Mouse (Mus musculus) embryo, embryonic 11.5 days (tissue): Measurements from ENCODE around the gene Hist2h3c1.
"Not testable (repeated sequence)": the region's sequence is repeated elsewhere in the genome, so short reads cannot be mapped to it uniquely, and the experiment has no call there.

Experiments used
- DNase-seq: peaks from one replicate; pipeline ENCODE4 v3.0.0-alpha.2; 2012; ENCODE audit warnings: low read depth, low spot score

The Hist2h3c1 gene

GRCm38 (mm10) chr3:96284457-96284856 lies 38.0 kb downstream of the Hist2h3c1 start:
- DNase-seq = no peak

GRCm38 (mm10) chr3:96287334-96287733 lies 40.8 kb downstream of the Hist2h3c1 start:
- DNase-seq = not testable (repeated sequence)

- no peak for DNase-seq
These were observed 42.7 kb downstream of the Hist2h3c1 start for GRCm38 (mm10) chr3:96289201-96289600.

- not testable (repeated sequence) for DNase-seq
These were observed 44.2 kb downstream of the Hist2h3c1 start for GRCm38 (mm10) chr3:96290727-96291126.

GRCm38 (mm10) chr3:96292641-96293040 lies 46.2 kb downstream of the Hist2h3c1 start:
- no peak for DNase-seq

- DNase-seq = no peak
These were observed 46.9 kb downstream of the Hist2h3c1 start for GRCm38 (mm10) chr3:96293368-96293767.

GRCm38 (mm10) chr3:96293787-96294186 lies 47.3 kb downstream of the Hist2h3c1 start, which contains the start of gene Fcgr1:
Fcgr1 (minus strand) TSS chr3:96293969.
- DNase-seq = no peak
